Mouse (Mus musculus): Measurements from ENCODE around the gene Txndc8.

- TF ChIP-seq MAX (IDR thresholded peaks at IDR 0.05) (no peak), CTCF (IDR thresholded peaks at IDR 0.05; ENCODE audit: control insufficient read depth, insufficient read depth, insufficient read length) (no peak)
Measured at GRCm38 (mm10) chr4:58037096-58037705, 28.3 kb upstream of the Txndc8 start.
